Mouse (Mus musculus): ENCODE results near the gene Chrnb4. TPM values are rescaled to one million over a fixed set of nuclear protein-coding genes. Genes with fewer than 3 reads are reported as not detected.

Gene Chrnb4
- not detected for polyA plus RNA-seq (2017; shearing (Covaris generic))

GRCm38 (mm10) chr9:55048211-55048880 is at the start of gene Chrnb4:
Gene Chrnb4, minus strand, starts transcription at chr9:55048779.
- ATAC-seq, result no peak

GRCm38 (mm10) chr9:55096870-55097269 is 48.3 kb upstream of the Chrnb4 start:
- ATAC-seq, result no peak

- ATAC-seq, result no peak
These were observed 47.5 kb upstream of the Chrnb4 start for GRCm38 (mm10) chr9:55096033-55096432.

- no peak for ATAC-seq
These were observed 41.6 kb upstream of the Chrnb4 start for GRCm38 (mm10) chr9:55090141-55090540.

GRCm38 (mm10) chr9:55089226-55089625 is 40.6 kb upstream of the Chrnb4 start:
- ATAC-seq, result no peak

- ATAC-seq, result no peak
These were observed 34.8 kb upstream of the Chrnb4 start for GRCm38 (mm10) chr9:55083154-55083913.

GRCm38 (mm10) chr9:55067965-55068265 is 19.3 kb upstream of the Chrnb4 start:
- ATAC-seq, result no peak

- ATAC-seq, result no peak
These were observed 18.8 kb upstream of the Chrnb4 start for GRCm38 (mm10) chr9:55067260-55067964.

GRCm38 (mm10) chr9:55065241-55065640 is 16.7 kb upstream of the Chrnb4 start:
- no peak for ATAC-seq

- no peak for ATAC-seq
These were observed 9.5 kb upstream of the Chrnb4 start for GRCm38 (mm10) chr9:55058067-55058466.

- no peak for ATAC-seq
These were observed 6.9 kb upstream of the Chrnb4 start for GRCm38 (mm10) chr9:55055386-55055930.

GRCm38 (mm10) chr9:55046764-55047163 is 1.8 kb downstream of the Chrnb4 start:
- no peak for ATAC-seq

- ATAC-seq, result no peak
These were observed 3.6 kb downstream of the Chrnb4 start for GRCm38 (mm10) chr9:55045001-55045400.

GRCm38 (mm10) chr9:55043688-55044087 is 4.9 kb downstream of the Chrnb4 start:
- ATAC-seq, result no peak

GRCm38 (mm10) chr9:55041389-55041788 is 7.2 kb downstream of the Chrnb4 start:
- ATAC-seq, result no peak

GRCm38 (mm10) chr9:55039983-55040382 is 8.6 kb downstream of the Chrnb4 start:
- no peak for ATAC-seq

GRCm38 (mm10) chr9:55038948-55039347 is 9.6 kb downstream of the Chrnb4 start:
- ATAC-seq, result no peak

- no peak for ATAC-seq
These were observed 17.0 kb downstream of the Chrnb4 start for GRCm38 (mm10) chr9:55031435-55032167.

GRCm38 (mm10) chr9:55026275-55026663 is 22.3 kb downstream of the Chrnb4 start, which contains the start of gene Chrna3:
Gene Chrna3, minus strand, starts transcription at chr9:55026562.
- no peak for ATAC-seq

- no peak for ATAC-seq
These were observed 22.9 kb downstream of the Chrnb4 start for GRCm38 (mm10) chr9:55025534-55026274.

GRCm38 (mm10) chr9:55023902-55024583 is 24.5 kb downstream of the Chrnb4 start:
- no peak for ATAC-seq
